Comparison of ENCODE assay signal across 8 mouse cellular contexts in genomic region chr9:31385500-31385869, GRCm38 (mm10). TPM values are rescaled to one million over a fixed set of nuclear protein-coding genes. Genes with fewer than 3 reads are reported as not detected.
A peak's percentile ranks its signal among the peaks of the same experiment; 100 is the strongest.
DNase-seq lines count a peak whose midpoint lies in the region; ATAC-seq and TF ChIP-seq lines count a peak whose summit lies in the region.

No protein-coding gene starts in this region.

- H3K4me2 ChIP-seq in hindbrain, postnatal 0 days (ENCODE audit: low read depth, low read length), result peak overlapping the region; percentile 86
- peak overlapping the region; percentile 86 for H3K4me2 ChIP-seq in midbrain, embryonic 14.5 days (ENCODE audit: low read length)

- no peak; the same call in 1 of the 2 replicates for ATAC-seq in hindbrain, postnatal 0 days
- ATAC-seq in midbrain, embryonic 14.5 days (ENCODE audit: low FRiP score, low TSS enrichment), result peak; percentile 28; the same call in 1 of the 2 replicates

- H3K27ac ChIP-seq in cerebellum, adult 2 months (ENCODE audit: insufficient read depth, low read length), result no peak overlapping the region
- no peak overlapping the region for H3K27ac ChIP-seq in thymus, adult 2 months (ENCODE audit: control insufficient read depth, insufficient read depth, low read length)
- peak overlapping the region; percentile 49; the same call in 1 of the 2 replicates for H3K27ac ChIP-seq in hindbrain, postnatal 0 days
- H3K27ac ChIP-seq in midbrain, embryonic 14.5 days (replicated peaks; ENCODE audit: low read depth, low read length), result no peak overlapping the region; the same call in 1 of the 2 replicates

- H3K36me3 ChIP-seq in thymus, adult 2 months (ENCODE audit: control insufficient read depth, insufficient read depth, low read length), result 0 out of 2 replicates have a peak, but pooled peaks cover 1% of the 10 kb centered on the region
- H3K36me3 ChIP-seq in hindbrain, postnatal 0 days (ENCODE audit: insufficient read depth, low read length), result 0 out of 2 replicates have a peak, but pooled peaks cover 7% of the 10 kb centered on the region
- peaks cover 14% of the 10 kb centered on the region for H3K36me3 ChIP-seq in midbrain, embryonic 14.5 days (ENCODE audit: control insufficient read depth, insufficient read depth, low read length)

- WGBS in cerebellum, adult 2 months, result 14% methylated on average over 4 of the region's 4 CpGs
- 25% methylated on average over 4 of the region's 4 CpGs for WGBS in thymus, adult 2 months
- WGBS in hindbrain, postnatal 0 days, result 24% methylated on average over 4 of the region's 4 CpGs
- 32% methylated on average over 4 of the region's 4 CpGs for WGBS in midbrain, embryonic 14.5 days

- peak overlapping the region; percentile 90 for H3K9ac ChIP-seq in hindbrain, postnatal 0 days (replicated peaks; ENCODE audit: low read length)
- peak overlapping the region; percentile 83 for H3K9ac ChIP-seq in midbrain, embryonic 14.5 days (replicated peaks; ENCODE audit: low read length)

- no peaks in the 10 kb centered on the region for H3K27me3 ChIP-seq in cerebellum, adult 2 months (ENCODE audit: control insufficient read depth, insufficient read depth, low read length)
- no peaks in the 10 kb centered on the region for H3K27me3 ChIP-seq in thymus, adult 2 months (ENCODE audit: control insufficient read depth, insufficient read depth, low read length)
- no peaks in the 10 kb centered on the region for H3K27me3 ChIP-seq in hindbrain, postnatal 0 days (ENCODE audit: insufficient read depth, low read length)
- H3K27me3 ChIP-seq in midbrain, embryonic 14.5 days (ENCODE audit: control insufficient read depth, insufficient read depth, low read length), result no peaks in the 10 kb centered on the region

- DNase-seq in cerebellum, adult 2 months, result no peak
- DNase-seq in cerebellum, adult 9-11 months, result no peak
- DNase-seq in thymus, adult 2 months, result peak; percentile 16
- no peak for DNase-seq in thymus, postnatal 10 days (ENCODE audit: low spot score in 2 of 2)
- no peak for DNase-seq in hindbrain, postnatal 0 days (ENCODE audit: low spot score)
- no peak for DNase-seq in midbrain, embryonic 14.5 days
- no peak for DNase-seq in frontal cortex, postnatal 14 days (ENCODE audit: low spot score in 2 of 2)
- no peak for DNase-seq in right cerebral cortex, postnatal 25 days

- TF ChIP-seq CTCF in cerebellum, adult 2 months (IDR thresholded peaks at IDR 0.05; ENCODE audit: borderline replicate concordance, insufficient read depth, low read depth, low read length), result no peak
- no peak for TF ChIP-seq CTCF in thymus, adult 2 months (IDR thresholded peaks at IDR 0.05; ENCODE audit: borderline replicate concordance, control insufficient read depth, extremely low read depth, insufficient read depth, low read length, poor library complexity)
- TF ChIP-seq CTCF in hindbrain, postnatal 0 days (IDR thresholded peaks at IDR 0.05; ENCODE audit: low read depth), result no peak

- peaks cover 4% of the 10 kb centered on the region for H3K4me1 ChIP-seq in cerebellum, adult 2 months (ENCODE audit: control insufficient read depth, insufficient read depth, low read length)
- H3K4me1 ChIP-seq in thymus, adult 2 months (replicated peaks; ENCODE audit: control insufficient read depth, insufficient read depth, low read length), result peaks cover 9% of the 10 kb centered on the region; the same call in 1 of the 2 replicates
- H3K4me1 ChIP-seq in hindbrain, postnatal 0 days (ENCODE audit: insufficient read depth, low read length), result peaks cover 11% of the 10 kb centered on the region
- peaks cover 14% of the 10 kb centered on the region for H3K4me1 ChIP-seq in midbrain, embryonic 14.5 days (ENCODE audit: control insufficient read depth, insufficient read depth, low read length)

- peak overlapping the region; percentile 71 for H3K4me3 ChIP-seq in cerebellum, adult 2 months (replicated peaks; ENCODE audit: insufficient read depth, low read depth, low read length)
- peak overlapping the region; percentile 63 for H3K4me3 ChIP-seq in thymus, adult 2 months (ENCODE audit: control insufficient read depth, insufficient read depth, low read length)
- peak overlapping the region; percentile 77 for H3K4me3 ChIP-seq in hindbrain, postnatal 0 days (ENCODE audit: low read length)
- peak overlapping the region; percentile 85 for H3K4me3 ChIP-seq in midbrain, embryonic 14.5 days (replicated peaks; ENCODE audit: low read depth, low read length)

- no peak for TF ChIP-seq POLR2A in cerebellum, adult 2 months (IDR thresholded peaks at IDR 0.05; ENCODE audit: borderline replicate concordance, insufficient read depth, low read length)
- no peak for TF ChIP-seq POLR2A in thymus, adult 2 months (IDR thresholded peaks at IDR 0.05; ENCODE audit: control insufficient read depth, extremely low read depth, insufficient read depth, low read length, poor library complexity)

- H3K9me3 ChIP-seq in hindbrain, postnatal 0 days (ENCODE audit: low read length), result no peaks in the 10 kb centered on the region
- no peaks in the 10 kb centered on the region for H3K9me3 ChIP-seq in midbrain, embryonic 14.5 days (ENCODE audit: control insufficient read depth, low read length)

RNA-seq across cellular contexts. Expression of gene Nfrkb, which starts 0.5 kb away (rescaled TPM):
- 27.7 and 29.7 TPM in 2 replicates for polyA plus RNA-seq in cerebellum, adult 2 months (2012; rRNA removed)
- 68.7 and 82.9 TPM in 2 replicates for polyA plus RNA-seq in thymus, adult 2 months (2012; rRNA removed)
- total RNA-seq in hindbrain, postnatal 0 days (2014; rRNA removed), result 39.1 and 41.3 TPM in 2 replicates
- 23.2 and 24.1 TPM in 2 replicates for polyA plus RNA-seq in hindbrain, postnatal 0 days (2015; fragmentation: Nextera tagmentation; extraction: Ambion mirVana)
- polyA plus RNA-seq in midbrain, embryonic 14.5 days (2014; fragmentation: Nextera tagmentation; extraction: Ambion mirVana), result 35.5 and 41.8 TPM in 2 replicates
